Mouse (Mus musculus) cerebellum, postnatal 25 days (tissue): Measurements from ENCODE around the gene Afm.
A peak's percentile ranks its signal among the peaks of the same experiment; 100 is the strongest.

Experiments used
- DNase-seq, 2 experiments: peaks; one replicate each; pipeline ENCODE4 v3.0.0; 2021; ENCODE audit warnings: mixed read lengths in 2 of 2

The Afm gene

GRCm38 (mm10) chr5:90518356-90519100, at the start of gene Afm:
Gene Afm, plus strand, starts transcription at chr5:90518932.
- no peak for DNase-seq

- no peak for DNase-seq
These were observed 47.9 kb upstream of the Afm start for GRCm38 (mm10) chr5:90470836-90471235.

- DNase-seq, result no peak
These were observed 44.8 kb upstream of the Afm start for GRCm38 (mm10) chr5:90473902-90474301.

GRCm38 (mm10) chr5:90474369-90474768, 44.4 kb upstream of the Afm start:
- DNase-seq, result no peak

GRCm38 (mm10) chr5:90476741-90477140, 42.0 kb upstream of the Afm start:
- DNase-seq, result no peak

GRCm38 (mm10) chr5:90477308-90478140, 41.2 kb upstream of the Afm start:
- DNase-seq, result no peak

GRCm38 (mm10) chr5:90478886-90479285, 39.8 kb upstream of the Afm start:
- DNase-seq, result no peak

GRCm38 (mm10) chr5:90485597-90485996, 33.1 kb upstream of the Afm start:
- DNase-seq, result no peak

- no peak for DNase-seq
These were observed 30.4 kb upstream of the Afm start for GRCm38 (mm10) chr5:90488323-90488722.

- no peak for DNase-seq
These were observed 28.2 kb upstream of the Afm start, which contains the start of gene Afp for GRCm38 (mm10) chr5:90490518-90490917. Gene Afp, plus strand, starts transcription at chr5:90490737.

- DNase-seq, result no peak
These were observed 26.3 kb upstream of the Afm start for GRCm38 (mm10) chr5:90492440-90492839.

GRCm38 (mm10) chr5:90494308-90494707, 24.4 kb upstream of the Afm start:
- DNase-seq, result no peak

GRCm38 (mm10) chr5:90499509-90499908, 19.2 kb upstream of the Afm start:
- no peak for DNase-seq

GRCm38 (mm10) chr5:90500714-90501113, 18.0 kb upstream of the Afm start:
- peak; percentile 81 to 86 for DNase-seq

GRCm38 (mm10) chr5:90501752-90502151, 17.0 kb upstream of the Afm start:
- no peak for DNase-seq

GRCm38 (mm10) chr5:90504742-90505141, 14.0 kb upstream of the Afm start:
- no peak for DNase-seq

GRCm38 (mm10) chr5:90506507-90506906, 12.2 kb upstream of the Afm start:
- no peak for DNase-seq

- DNase-seq, result no peak
These were observed 11.3 kb upstream of the Afm start for GRCm38 (mm10) chr5:90507411-90507949.

GRCm38 (mm10) chr5:90509828-90510592, 8.7 kb upstream of the Afm start:
- DNase-seq, result no peak

GRCm38 (mm10) chr5:90512288-90512955, 6.3 kb upstream of the Afm start:
- DNase-seq, result no peak

GRCm38 (mm10) chr5:90515561-90515960, 3.2 kb upstream of the Afm start:
- DNase-seq, result no peak

GRCm38 (mm10) chr5:90551191-90551590, 32.5 kb downstream of the Afm start:
- DNase-seq, result no peak
